Comparison of ENCODE assay signal across 7 mouse cellular contexts in the genomic region with DNA sequence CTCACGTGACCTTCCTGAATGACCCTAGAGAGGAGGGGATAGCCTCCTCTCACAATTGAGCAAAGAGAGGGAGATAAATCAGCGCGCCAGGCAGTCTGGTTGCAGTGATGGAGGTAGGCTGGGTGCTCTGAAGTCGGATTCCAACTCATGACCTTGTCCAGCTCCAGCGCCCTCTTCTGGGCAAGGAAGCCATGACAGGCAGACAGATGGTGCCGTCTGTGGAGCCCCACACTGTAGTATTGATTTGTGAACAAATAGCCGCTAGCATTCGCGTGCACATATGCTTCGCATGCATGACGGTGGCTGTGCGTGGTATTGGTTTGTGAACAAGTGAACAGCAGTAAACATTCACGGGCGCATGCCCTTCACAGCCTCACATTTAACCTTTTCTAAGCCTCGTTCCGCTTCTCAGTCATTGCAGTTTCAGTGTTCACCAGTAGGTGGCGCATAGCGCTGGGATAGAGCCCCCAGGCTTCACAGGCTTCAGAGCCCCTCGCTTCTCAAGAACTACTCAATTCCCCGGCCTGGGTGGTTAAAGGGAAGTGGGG. TPM values are rescaled to one million over a fixed set of nuclear protein-coding genes. Genes with fewer than 3 reads are reported as not detected.
DNase-seq lines count a peak whose midpoint lies in the region; ATAC-seq and TF ChIP-seq lines count a peak whose summit lies in the region.

No protein-coding gene starts in this region.

- peak; percentile 96 for ATAC-seq in granulocyte monocyte progenitor cell, adult 5-6 weeks (replicated peaks; ENCODE audit: poor library complexity, severe bottlenecking)
- peak; percentile 75 for ATAC-seq in intestine, postnatal 0 days
- ATAC-seq in midbrain, embryonic 11.5 days (ENCODE audit: low FRiP score): peak; percentile 88

- H3K4me2 ChIP-seq in intestine, postnatal 0 days (replicated peaks; ENCODE audit: low read depth): peak overlapping the region; percentile 73
- peak overlapping the region; percentile 56 for H3K4me2 ChIP-seq in midbrain, embryonic 11.5 days

- WGBS in embryonic facial prominence, embryonic 10.5 days: 3% methylated on average over 20 of the region's 20 CpGs
- 3% methylated on average over 20 of the region's 20 CpGs for WGBS in intestine, postnatal 0 days
- 4% methylated on average over 20 of the region's 20 CpGs for WGBS in midbrain, embryonic 11.5 days

- H3K4me1 ChIP-seq in embryonic facial prominence, embryonic 10.5 days: peaks cover 23% of the 10 kb centered on the region
- no peaks in the 10 kb centered on the region for H3K4me1 ChIP-seq in intestine, postnatal 0 days (replicated peaks; ENCODE audit: control insufficient read depth, insufficient read depth, low read length)
- H3K4me1 ChIP-seq in midbrain, embryonic 11.5 days (ENCODE audit: control insufficient read depth, insufficient read depth, low read length): no peaks in the 10 kb centered on the region

- DNase-seq in adrenal gland, postnatal 14 days: peak; percentile 90
- DNase-seq in embryonic facial prominence, embryonic 10.5 days (ENCODE audit: low spot score): peak; percentile 88
- peak; percentile 85 for DNase-seq in left cerebral cortex, postnatal 4 days
- peak; percentile 100 for DNase-seq in midbrain, embryonic 11.5 days (ENCODE audit: low spot score, missing footprints)
- DNase-seq in skeletal muscle tissue, adult 2 months (ENCODE audit: low read depth, low spot score): peak; percentile 45

- no peaks in the 10 kb centered on the region for H3K36me3 ChIP-seq in embryonic facial prominence, embryonic 10.5 days (replicated peaks)
- H3K36me3 ChIP-seq in intestine, postnatal 0 days (ENCODE audit: control insufficient read depth, insufficient read depth): no peaks in the 10 kb centered on the region
- H3K36me3 ChIP-seq in midbrain, embryonic 11.5 days (ENCODE audit: control insufficient read depth, insufficient read depth, low read length): no peaks in the 10 kb centered on the region

- no peaks in the 10 kb centered on the region for H3K9me3 ChIP-seq in embryonic facial prominence, embryonic 10.5 days
- H3K9me3 ChIP-seq in intestine, postnatal 0 days (ENCODE audit: control insufficient read depth): no peaks in the 10 kb centered on the region
- no peaks in the 10 kb centered on the region for H3K9me3 ChIP-seq in midbrain, embryonic 11.5 days (ENCODE audit: control insufficient read depth, low read length)

- peak overlapping the region; percentile 18 for H3K9ac ChIP-seq in intestine, postnatal 0 days (ENCODE audit: low read depth, low read length)
- H3K9ac ChIP-seq in midbrain, embryonic 11.5 days (ENCODE audit: low read length): peak overlapping the region; percentile 54

- H3K4me3 ChIP-seq in embryonic facial prominence, embryonic 10.5 days: peak overlapping the region; percentile 58
- peak overlapping the region; percentile 37 for H3K4me3 ChIP-seq in intestine, postnatal 0 days (ENCODE audit: low read depth, low read length)
- H3K4me3 ChIP-seq in midbrain, embryonic 11.5 days (ENCODE audit: low read depth, low read length): peak overlapping the region; percentile 33

- TF ChIP-seq CTCF in intestine, postnatal 0 days (IDR thresholded peaks at IDR 0.05; ENCODE audit: low read depth): peak; percentile 88

- H3K27ac ChIP-seq in embryonic facial prominence, embryonic 10.5 days (replicated peaks): peak overlapping the region; percentile 67
- no peak overlapping the region for H3K27ac ChIP-seq in intestine, postnatal 0 days (ENCODE audit: low read depth, low read length)
- H3K27ac ChIP-seq in midbrain, embryonic 11.5 days (ENCODE audit: low read depth, low read length): no peak overlapping the region

- peaks cover 10% of the 10 kb centered on the region for H3K27me3 ChIP-seq in embryonic facial prominence, embryonic 10.5 days (replicated peaks; ENCODE audit: low read depth, poor library complexity, severe bottlenecking)
- no peaks in the 10 kb centered on the region for H3K27me3 ChIP-seq in intestine, postnatal 0 days (replicated peaks; ENCODE audit: control insufficient read depth, insufficient read depth, low read length)
- H3K27me3 ChIP-seq in midbrain, embryonic 11.5 days (ENCODE audit: control insufficient read depth, insufficient read depth, low read length): no peaks in the 10 kb centered on the region

- intact Hi-C loops in left cerebral cortex, postnatal 4 days (cut with DNase I): loop anchor here (5.0 kb wide), 1 partner anchor 89 kb away; no protein-coding TSS in a partner anchor

RNA-seq across cellular contexts. Expression of gene Gucy2g, which starts 22.8 kb away (rescaled TPM):
- total RNA-seq in adrenal gland, postnatal 14 days (2021): not detected in 2 replicates
- not detected in 2 replicates for polyA plus RNA-seq in embryonic facial prominence, embryonic 10.5 days (2016; fragmentation: Nextera tagmentation; extraction: Ambion mirVana)
- not detected in 2 replicates for total RNA-seq in granulocyte monocyte progenitor cell, adult 5-6 weeks (2014; fragmentation: Nextera tagmentation)
- total RNA-seq in granulocyte monocyte progenitor cell, adult 5-6 weeks (2017): not detected in 2 replicates
- polyA plus RNA-seq in intestine, postnatal 0 days (2015; fragmentation: Nextera tagmentation; extraction: Ambion mirVana): 0.12 and 0.17 TPM in 2 replicates
- total RNA-seq in left cerebral cortex, postnatal 4 days (2021): under 1 TPM; 0.80 to 0.83 TPM
- not detected in 2 replicates for polyA plus RNA-seq in midbrain, embryonic 11.5 days (2014; fragmentation: Nextera tagmentation; extraction: Ambion mirVana)

RNA-seq across cellular contexts. Expression of gene Acsl5, which starts 33.5 kb away (rescaled TPM):
- 80.5 and 115 TPM in 2 replicates for total RNA-seq in adrenal gland, postnatal 14 days (2021)
- polyA plus RNA-seq in embryonic facial prominence, embryonic 10.5 days (2016; fragmentation: Nextera tagmentation; extraction: Ambion mirVana): 24.0 and 27.4 TPM in 2 replicates
- total RNA-seq in granulocyte monocyte progenitor cell, adult 5-6 weeks (2014; fragmentation: Nextera tagmentation): 68.6 and 120 TPM in 2 replicates
- 127 and 204 TPM in 2 replicates for total RNA-seq in granulocyte monocyte progenitor cell, adult 5-6 weeks (2017)
- polyA plus RNA-seq in intestine, postnatal 0 days (2015; fragmentation: Nextera tagmentation; extraction: Ambion mirVana): 1,862 and 1,917 TPM in 2 replicates
- total RNA-seq in left cerebral cortex, postnatal 4 days (2021): 10 to 100 TPM; 25.2 to 27.3 TPM
- polyA plus RNA-seq in midbrain, embryonic 11.5 days (2014; fragmentation: Nextera tagmentation; extraction: Ambion mirVana): 17.3 and 18.1 TPM in 2 replicates

RNA-seq across cellular contexts. Expression of gene Tectb, which starts 37.7 kb away (rescaled TPM):
- total RNA-seq in adrenal gland, postnatal 14 days (2021): 0.78 and 0.79 TPM in 2 replicates
- polyA plus RNA-seq in embryonic facial prominence, embryonic 10.5 days (2016; fragmentation: Nextera tagmentation; extraction: Ambion mirVana): not detected in 2 replicates
- not detected in 2 replicates for total RNA-seq in granulocyte monocyte progenitor cell, adult 5-6 weeks (2014; fragmentation: Nextera tagmentation)
- total RNA-seq in granulocyte monocyte progenitor cell, adult 5-6 weeks (2017): not detected in 2 replicates
- not detected in 2 replicates for polyA plus RNA-seq in intestine, postnatal 0 days (2015; fragmentation: Nextera tagmentation; extraction: Ambion mirVana)
- total RNA-seq in left cerebral cortex, postnatal 4 days (2021): not detected
- 0.05 TPM in 1 of 2 replicates, not detected in the other for polyA plus RNA-seq in midbrain, embryonic 11.5 days (2014; fragmentation: Nextera tagmentation; extraction: Ambion mirVana)

Comparison
In these comparisons a context has a peak if more than half of its experiments do, and no peak if none do; other contexts are left out.
1. DNase-seq: peak in every context shown above with its lines; median percentile 100 in midbrain, embryonic 11.5 days; 90 in adrenal gland, postnatal 14 days; 88 in embryonic facial prominence, embryonic 10.5 days; 85 in left cerebral cortex, postnatal 4 days; 45 in skeletal muscle tissue, adult 2 months.